Mouse (Mus musculus) liver, adult 2 months (tissue): Measurements from ENCODE around the gene C330007P06Rik.

Experiments used
- CTCF ChIP-seq: fragments of 200-500 bp; IDR thresholded peaks from 2 replicates; pipeline ENCODE4 v1.5.1; 2011; ENCODE audit warnings: low read depth, low read length, control low read depth
- POLR2A ChIP-seq: fragments of 200-500 bp; IDR thresholded peaks from 2 replicates; pipeline ENCODE4 v1.6.1; 2011; ENCODE audit warnings: low read length, control low read depth; ENCODE audit not compliant: insufficient read depth; ENCODE audit errors: extremely low read depth

DNA sequence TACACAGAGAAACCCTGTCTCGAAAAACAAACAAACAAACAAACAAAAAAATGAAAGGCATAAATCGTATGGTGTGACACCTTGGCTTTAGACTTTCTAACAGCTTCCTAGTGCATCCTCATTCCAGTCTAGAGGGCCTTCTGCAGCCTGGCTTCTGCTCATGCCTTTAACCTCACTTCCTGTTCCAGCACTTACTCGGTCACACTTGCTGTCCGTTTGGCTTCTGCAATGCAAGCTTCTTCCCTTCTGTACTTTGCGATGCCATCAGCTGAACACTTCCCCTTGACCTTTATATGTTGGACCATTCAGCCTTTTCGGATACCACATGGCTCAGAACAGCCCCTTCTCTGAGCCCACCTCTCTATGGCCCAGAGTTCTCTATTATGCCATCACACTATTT lies 32.2 kb downstream of the C330007P06Rik start:
- TF ChIP-seq CTCF (no peak), POLR2A (no peak)
